Mouse (Mus musculus) heart, adult 2 months (tissue): ENCODE measurements around the gene Pum1.

Experiments used
- CTCF ChIP-seq: fragments of 200-600 bp; IDR thresholded peaks from 2 replicates; pipeline ENCODE4 v1.8.1; 2022; ENCODE audit warnings: antibody characterized with exemption, mild to moderate bottlenecking, moderate library complexity
- POLR2A ChIP-seq: fragments of 200-500 bp; IDR thresholded peaks from 2 replicates; pipeline ENCODE4 v1.6.1; 2011; ENCODE audit warnings: mild to moderate bottlenecking, low read depth, low read length, control low read depth; ENCODE audit not compliant: insufficient read depth

DNA sequence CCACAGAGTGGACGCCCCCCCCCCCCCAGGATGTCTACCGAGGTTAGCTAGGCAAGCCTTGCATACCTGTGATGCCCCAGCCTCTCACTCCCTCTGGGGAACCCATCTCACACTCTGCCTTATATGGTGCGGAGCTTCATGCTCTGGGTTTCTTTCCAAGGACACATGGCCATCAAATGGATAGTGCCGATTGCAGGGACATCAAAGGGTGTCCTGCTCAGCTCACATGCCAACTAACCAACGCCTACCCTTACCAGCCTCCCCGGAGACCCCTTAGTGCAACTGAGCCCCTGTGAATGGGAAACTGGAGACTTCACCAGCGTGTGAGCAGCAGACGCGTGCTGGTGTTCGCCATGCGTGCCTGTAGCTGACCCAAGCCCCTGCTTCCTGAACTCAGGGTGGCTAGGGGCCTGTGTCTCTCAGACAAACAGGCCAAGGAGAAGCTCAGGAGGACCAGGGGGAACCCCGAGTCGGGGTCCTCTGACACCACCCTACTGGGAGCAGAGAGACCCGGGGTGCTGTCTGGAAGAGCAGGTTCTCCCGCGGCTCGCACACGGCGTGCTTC lies 128.8 kb downstream of the Pum1 start:
- TF ChIP-seq CTCF (no peak), POLR2A (no peak)
